Mouse (Mus musculus) frontal cortex, adult 2 months (tissue): ENCODE measurements around the gene Acsf2. TPM values are rescaled to one million over a fixed set of nuclear protein-coding genes. Genes with fewer than 3 reads are reported as not detected.

Source experiments
- DNase-seq, 2 experiments: peaks; one replicate each; pipeline ENCODE4 v3.0.0; 2022; ENCODE audit warnings: low spot score in 1 of 2; ENCODE audit errors: extremely low spot score in 1 of 2
- polyA plus RNA-seq: library from polyadenylated mRNA; depleted of rRNA; stranded (reverse); fragments of >200 nt; gene quantifications from 2 replicates; pipeline ENCODE4 v1.2.3, GENCODE M21; 2012

The Acsf2 gene
- polyA plus RNA-seq, 1 experiment: 17.0 TPM

DNA sequence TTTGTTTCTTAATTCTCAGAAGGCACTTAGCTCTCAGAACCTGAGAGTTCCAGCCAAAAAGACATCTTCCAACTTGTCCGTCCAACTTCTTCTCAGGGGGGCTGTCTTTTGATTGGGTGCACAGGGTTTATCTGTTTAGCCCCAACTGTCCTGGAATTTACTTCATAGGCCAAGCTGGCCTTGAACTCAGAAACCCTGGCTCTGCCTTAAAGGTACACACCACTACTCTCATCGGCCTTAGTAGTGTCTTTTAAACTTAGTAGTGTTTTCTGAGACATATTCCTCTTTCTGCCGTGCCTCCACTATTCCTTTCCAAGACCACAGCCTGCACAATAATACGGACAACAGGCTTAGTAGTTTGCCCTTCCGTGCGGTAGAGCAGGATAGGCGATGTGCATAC lies 1.2 kb downstream of the Acsf2 start:
- no peak for DNase-seq

DNA sequence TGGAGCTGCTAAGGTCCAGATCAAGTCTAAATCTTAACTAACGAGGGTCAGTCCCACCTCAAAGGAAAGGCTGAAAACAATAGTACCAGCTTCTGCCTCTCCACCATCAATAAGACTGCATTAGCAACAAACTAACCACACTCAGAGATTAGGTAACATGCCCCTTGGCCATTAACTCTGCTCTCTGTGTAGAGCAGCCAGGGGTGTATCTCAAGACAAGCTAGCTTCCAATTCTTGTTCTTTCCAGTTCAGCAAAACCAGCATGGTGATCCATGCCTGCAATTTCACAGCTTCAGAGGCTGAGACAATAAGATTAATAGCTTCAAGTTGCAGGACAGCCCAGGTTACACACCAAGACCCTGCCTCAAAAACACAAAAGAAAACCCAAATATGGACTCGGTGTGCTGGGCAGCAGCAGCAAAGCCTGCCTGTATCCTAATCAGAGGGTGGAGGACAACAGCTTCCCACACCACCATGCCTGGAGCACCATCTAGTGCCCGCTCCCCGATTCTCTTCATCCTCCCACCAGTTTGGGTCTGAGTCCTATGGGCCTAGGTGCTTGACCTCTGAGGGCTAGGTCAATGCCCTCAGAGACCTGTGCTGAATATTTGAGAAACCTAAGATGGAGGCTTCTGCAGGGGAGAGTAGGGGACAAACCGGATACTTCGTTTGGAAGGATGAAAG lies 3.1 kb downstream of the Acsf2 start:
- DNase-seq: no peak

DNA sequence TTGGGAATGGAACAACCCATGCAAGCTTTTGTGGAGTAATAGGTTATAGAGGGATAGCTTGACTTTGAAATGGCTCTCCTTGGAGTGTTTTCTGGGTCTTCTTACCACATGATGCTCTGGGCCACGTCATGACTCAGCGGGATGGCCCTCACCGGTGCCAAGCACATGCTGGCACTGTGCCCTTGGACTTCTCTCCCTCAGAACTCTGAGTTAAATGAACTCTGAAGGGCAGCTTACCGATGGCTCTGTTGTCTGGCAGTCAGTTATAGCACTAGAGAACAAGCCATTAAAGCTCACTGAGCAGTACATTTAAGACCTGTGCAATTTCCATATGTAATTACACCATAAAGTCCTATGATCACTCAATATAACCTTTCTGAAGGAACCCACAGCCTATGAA lies 4.4 kb downstream of the Acsf2 start:
- DNase-seq: no peak

DNA sequence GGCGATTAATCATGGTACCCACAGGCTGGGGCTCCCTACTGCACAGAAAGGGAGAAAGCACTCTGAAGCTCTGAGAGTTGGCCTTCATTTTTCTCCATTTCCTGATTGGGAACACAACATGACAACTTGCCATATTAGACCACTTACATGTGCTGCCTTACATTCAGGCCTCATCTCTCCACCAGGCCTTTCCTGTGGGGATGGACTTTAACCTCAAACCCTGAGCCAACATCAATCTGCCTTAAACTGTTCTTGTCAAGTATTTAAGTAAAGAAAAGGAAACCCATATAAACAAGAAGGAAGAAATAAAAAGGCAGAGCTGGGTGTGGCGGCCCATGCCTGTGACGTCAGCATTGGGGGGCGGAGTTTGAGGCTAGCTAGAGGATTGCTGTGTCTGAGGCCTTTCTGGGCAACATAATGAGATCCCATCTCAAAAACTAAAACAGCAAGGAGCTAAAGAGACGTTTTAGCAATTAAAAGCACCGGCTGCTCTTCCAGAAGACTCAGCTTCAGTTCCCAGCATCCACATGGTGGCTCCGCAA lies 5.3 kb downstream of the Acsf2 start:
- no peak for DNase-seq

DNA sequence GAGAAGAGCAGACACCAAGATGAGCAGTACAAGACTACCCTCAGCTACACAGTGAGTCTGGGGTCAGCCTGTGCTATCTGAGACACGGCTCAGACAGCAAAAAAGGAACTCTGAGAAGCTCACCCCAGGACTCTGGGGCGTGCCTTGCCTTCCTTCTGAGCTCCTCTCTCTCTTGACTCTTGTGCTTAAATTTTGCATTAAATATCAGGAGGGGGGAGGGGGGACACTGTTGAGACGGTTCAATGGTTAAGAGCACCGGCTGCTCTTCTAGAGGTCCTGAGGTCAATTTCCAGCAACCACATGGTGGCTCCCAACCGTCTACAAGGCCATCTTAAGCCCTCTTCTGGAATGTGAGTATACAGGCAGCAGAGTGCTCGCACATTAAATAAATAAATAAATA lies 14.2 kb downstream of the Acsf2 start:
- no peak for DNase-seq

DNA sequence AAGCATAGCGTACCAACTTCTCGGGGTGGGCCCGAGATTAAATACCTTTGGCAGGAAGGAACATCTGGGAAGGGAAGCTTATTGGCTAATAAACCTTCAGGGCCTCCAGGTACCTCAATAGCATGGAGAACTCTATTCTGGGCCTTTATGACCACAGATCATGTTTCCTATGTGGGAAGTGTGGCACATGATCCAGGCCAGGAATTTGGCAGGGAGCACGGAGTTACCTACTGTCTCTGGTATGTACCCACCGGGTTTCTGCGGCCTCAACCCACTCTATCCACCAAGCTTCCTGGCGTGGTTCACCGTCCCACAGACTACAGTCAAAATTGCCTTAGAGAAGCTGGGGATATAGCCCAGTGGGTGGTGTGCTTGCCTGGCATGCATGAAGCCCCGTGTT lies 16.6 kb downstream of the Acsf2 start:
- no peak for DNase-seq

DNA sequence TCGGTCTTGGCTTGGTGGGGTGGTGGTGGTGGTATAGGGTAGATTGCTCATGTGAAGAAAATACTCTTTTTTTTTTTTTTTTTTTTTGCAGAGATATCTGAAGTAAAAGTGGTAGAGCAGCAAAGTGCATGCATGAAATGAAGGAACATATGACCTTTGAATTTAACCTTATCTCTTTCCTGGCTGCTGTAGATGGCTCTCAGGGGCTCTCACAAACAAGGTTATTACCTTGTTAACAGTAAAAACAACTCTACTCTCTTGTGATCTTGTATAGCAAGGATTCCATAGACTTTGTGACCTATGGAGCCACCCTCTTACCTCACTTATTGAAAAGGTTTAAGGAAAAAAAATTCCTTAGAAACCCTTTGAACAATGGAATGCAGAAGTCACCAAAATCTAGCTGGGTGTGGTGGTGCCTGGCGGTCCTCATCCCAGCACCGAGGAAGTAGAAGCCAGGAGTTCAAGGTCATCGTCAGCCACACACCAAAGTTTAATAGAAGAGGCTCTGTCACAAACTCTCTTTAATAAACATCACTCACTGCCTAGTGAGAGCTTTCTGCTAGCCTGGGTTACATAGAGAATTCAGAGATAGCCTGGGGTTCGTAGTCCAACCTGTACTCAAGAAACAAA lies 21.4 kb downstream of the Acsf2 start:
- no peak for DNase-seq

DNA sequence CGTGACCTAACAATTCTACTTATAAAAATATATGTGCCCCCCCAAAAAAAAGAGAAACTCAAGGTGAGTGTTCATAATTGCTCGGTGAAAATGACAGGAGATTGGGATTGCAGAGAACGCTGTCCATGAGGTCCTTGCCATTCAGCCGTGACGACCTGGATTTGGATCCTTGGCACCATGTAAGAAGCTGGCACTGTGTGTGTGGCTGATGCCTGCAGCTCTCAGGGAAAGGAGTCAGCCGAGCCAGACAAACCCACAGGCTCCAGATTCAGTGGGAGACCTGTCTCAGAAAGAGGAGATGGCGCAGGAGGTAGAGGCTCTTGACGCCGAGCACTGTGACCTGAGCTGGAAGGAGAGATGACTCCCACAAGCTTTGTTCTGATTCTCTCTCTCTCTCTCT lies 25.3 kb downstream of the Acsf2 start:
- peak in 1 of 2 experiments; percentile 16 for DNase-seq

DNA sequence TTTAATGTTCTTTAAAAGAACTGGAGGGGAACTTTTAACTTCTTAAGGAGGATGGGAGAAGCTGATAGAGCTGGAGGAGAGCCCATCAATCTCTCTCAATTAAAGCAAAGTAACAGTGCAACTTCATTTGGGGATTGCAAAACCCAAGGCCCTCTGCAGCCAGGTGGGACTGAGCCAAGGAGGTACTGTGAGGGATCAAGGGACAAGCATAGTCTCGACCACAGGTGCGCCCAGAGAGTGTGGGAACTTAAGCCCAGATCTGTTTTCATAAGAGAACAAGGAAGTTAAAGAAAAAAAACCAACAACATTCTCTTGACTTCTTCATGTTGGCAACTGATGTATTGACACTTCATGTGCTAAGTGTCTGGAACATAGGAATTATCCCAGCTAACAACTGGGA lies 26.6 kb downstream of the Acsf2 start:
- no peak for DNase-seq

DNA sequence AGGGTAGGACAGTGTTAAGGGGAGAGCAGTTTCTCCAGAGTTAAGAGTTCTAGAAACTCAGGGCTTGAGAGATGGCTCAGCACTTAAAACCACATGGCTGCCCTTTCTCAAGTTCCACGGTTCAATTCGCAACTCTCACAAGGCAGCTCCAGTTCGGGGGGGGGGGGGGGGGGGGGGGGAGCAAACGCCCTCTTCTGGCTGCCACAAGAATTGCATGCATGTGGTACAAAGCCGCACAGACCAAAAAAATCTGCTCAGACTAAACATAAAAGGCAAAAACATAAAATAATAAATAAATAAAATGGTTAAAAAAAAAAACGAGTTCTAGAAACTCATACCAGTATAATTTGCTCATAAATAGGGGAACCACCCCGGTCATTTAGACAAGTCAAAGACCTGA lies 27.1 kb downstream of the Acsf2 start:
- no peak for DNase-seq

DNA sequence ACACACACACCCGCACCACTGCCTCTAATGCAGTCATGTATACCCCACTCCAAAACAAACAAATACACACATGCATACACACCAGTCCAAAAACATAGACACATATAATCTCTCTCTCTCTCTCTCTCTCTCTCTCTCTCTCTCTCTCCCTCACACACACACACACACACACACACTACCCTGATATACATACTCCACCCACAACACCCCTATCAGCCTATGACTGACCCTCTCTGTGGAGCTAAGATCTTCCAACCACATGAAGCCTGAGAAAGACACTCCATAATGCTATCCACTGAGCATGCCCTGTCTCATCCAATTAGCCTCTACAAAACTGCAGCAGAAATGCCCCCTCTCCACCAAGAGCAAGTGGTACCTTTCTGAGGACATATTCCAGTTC lies 29.8 kb downstream of the Acsf2 start:
- DNase-seq: no peak

DNA sequence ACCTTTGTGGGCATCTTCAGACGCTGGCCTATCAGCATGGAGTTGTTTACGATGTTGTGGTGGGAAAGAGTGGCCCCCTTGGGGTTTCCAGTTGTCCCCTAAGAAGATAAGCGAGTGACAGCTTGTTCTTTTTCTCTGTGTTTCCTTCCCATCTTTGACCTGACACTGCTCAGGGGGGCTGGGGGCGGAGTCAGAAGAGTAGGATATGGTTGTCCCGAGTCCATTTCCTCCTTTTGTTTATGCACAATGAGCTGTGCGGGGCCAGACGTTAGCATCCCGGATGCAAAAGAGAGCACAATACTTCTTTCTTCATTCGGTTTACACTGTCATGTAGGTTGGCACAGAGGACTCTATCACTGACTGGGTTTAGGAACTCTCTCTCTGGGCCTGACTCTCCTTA lies 31.1 kb downstream of the Acsf2 start:
- DNase-seq: no peak

DNA sequence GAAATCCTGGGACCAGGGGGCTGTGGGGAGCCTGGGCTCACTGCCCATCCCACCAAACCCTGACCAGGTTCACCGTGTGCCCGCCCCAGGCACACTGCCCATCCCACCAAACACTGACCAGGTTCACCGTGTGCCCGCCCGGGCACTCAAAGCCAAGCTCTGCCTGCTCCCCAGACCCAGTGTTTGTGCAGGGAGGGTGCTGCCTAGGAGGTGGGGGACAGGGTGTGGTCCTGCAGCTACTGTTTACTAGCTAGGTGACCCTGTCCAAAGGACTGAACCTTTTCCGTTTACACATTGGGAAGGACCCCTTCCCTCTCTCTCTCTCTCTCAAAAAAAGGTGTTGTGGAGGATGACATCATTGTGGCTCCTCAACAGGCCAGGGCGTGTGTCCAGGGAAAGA lies 34.3 kb downstream of the Acsf2 start:
- DNase-seq: no peak

DNA sequence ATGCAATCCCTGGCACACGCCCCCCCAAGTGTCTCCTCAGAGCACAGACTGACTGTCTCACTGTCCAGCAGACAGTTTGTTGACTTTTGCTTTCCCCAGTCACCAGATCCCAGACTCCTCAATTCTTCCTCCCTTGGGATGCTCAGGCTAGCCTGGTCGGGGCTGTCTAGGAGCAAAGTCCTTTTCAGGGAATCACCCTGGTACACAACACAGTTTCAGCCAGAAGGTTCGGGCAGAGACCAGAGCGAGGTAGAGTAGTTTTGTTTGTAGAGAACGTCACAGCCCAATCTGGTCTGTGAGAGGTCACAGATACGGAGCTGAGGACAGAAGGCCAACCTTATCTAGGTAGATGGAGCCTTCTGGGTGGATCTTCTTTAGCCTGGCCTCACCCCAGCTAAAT lies 35.1 kb downstream of the Acsf2 start:
- DNase-seq: no peak

DNA sequence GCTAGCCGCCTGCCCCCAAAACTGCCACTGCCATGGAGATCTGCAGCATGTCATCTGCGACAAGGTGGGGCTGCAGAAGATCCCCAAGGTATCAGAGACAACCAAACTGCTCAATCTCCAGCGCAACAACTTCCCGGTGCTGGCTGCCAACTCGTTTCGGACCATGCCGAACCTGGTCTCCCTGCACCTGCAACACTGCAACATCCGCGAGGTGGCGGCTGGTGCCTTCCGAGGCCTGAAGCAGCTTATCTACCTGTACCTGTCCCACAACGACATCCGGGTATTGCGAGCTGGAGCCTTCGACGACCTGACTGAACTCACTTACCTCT lies 36.6 kb downstream of the Acsf2 start:
- DNase-seq: no peak

DNA sequence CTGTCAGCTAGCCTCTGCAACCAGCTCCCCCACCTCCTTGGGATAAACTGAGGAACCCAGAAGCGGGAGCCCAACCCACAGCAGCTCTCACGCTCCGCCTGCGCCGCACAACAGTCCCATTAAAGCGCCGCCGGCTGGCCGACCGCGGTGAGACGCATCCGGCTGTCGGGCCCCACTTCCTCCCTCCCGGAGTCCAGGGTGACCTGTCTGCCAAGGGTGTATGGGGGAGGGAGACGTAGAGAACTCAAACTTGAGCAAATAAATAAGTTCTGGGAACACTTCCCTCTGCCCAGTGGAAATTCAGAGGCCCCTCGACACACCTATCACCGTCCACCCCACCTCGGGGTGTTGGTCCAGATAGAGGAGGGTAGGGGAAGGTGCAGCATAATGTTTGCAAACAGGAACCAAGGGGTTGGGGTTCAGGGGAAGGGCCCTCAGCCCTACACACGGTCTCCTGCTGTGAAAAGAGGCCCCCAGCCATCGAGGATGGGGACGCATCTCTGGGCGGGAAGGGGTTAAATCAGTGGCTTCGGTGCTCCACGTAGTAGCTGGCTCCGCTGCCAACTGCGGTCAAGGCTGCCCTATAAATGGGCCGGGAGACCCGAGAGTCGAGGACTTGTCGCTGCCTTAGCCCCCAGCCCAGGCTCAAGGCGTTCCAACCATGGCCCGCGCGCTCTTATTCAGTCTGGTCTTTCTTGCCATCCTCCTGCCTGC lies 37.1 kb downstream of the Acsf2 start, which contains the start of gene Chad:
TSS of gene Chad (plus strand) at position 611 of the 714 bp plus-strand sequence.
- DNase-seq: no peak

DNA sequence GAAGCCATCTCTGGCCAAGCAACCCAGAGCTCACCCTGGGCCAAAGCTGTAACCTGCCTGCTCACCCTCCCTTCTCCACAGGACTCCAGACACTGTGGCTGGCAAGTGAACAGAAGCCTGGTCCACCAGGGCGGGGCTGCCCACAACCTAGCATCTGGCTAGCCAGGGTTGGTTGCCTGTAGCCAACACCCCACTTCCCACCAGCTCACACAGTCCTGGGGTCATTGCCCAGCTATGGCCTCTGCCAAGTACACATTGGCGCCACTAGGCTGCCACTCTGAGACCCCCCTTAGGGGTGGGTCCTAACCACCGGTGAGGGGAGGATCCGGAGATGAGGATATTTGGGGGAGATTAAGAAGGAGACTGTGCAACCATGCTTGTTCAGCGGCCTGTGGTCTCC lies 37.9 kb downstream of the Acsf2 start:
- DNase-seq: no peak

DNA sequence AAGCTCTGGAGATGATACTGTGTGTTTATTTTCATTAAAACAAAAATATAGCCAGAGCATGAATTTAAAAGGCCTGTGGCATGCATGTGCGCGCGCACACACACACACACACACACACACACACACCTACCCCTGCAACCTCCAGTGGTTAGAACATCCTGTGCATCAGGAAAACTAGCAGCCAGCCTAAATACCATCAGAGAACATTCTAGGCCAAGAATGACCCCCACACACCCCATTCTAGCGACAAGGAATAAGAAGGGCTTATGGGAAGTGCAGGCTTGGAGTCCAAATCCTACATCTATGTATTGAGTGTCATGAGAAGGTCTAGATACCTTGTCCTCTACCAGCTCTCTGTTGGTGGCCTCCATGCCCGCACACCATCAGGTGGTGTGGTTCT lies 38.3 kb downstream of the Acsf2 start:
- no peak for DNase-seq

DNA sequence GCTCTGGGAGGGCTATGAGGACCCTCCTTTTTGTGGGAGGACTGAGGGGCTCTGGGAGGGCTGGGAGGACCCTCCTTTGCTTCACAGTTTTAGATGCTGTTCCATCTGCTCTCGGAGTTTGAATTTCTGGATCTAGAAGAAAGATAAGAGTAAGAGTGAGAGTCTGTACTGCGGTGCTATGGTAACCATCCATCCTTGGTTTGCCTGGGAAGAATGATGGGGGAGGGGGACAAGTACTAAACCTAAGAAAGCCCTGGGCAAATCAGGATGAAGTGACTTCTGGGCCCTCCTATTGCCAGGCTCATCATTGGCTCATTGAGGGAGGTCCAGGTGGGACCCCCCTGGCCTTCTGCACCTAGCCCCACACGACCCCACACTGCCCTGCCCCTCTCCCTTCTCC lies 43.4 kb downstream of the Acsf2 start:
- no peak for DNase-seq

DNA sequence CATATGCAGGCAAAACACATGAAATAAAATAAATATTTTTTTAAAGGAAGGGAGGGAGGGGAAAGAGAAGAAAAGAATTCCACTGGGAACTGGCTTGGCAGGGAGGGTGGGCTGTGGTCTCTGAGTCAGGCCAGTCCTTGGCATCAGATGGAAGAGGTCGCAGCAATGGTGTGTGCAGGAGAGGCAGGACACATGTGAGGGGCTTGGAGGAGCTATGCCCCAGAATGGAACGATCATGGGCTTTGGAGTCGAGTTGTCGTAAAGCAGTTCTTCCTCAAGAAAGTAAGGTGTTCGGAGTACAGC lies 51.3 kb downstream of the Acsf2 start:
- DNase-seq: no peak

DNA sequence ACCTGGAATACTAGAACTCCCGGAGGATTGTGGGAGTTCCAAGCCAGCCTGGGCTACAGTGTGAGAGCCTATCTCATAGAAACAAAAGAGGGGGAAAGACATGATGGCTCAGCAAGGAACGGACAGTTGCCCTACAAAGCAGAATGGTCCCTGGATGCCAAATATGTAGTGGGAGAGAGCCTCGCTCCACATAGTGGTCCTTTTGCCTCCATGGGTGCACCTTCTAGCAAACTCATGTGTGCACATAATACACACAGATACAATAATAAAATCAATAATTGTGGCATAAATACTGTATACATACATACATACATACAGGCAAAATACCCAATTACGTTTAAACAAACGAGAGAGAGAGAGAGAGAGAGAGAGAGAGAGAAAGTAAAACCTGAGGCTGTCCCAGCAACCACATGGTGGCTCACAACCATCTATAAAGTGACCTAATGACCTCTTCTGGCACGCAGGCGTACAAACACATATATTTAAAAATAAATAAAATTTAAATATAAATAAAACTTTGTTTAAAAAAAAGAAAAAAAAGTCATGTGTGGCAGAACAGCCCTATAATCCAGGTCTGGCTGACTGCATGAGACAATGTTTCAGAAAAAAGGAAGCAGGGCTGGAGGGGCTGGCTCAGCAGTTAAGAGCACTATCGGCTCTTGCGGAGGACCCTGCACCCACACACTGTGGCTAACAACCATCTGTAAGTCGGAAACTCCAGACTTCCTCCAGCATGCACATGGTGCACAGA lies 51.8 kb downstream of the Acsf2 start:
- DNase-seq: peak in 1 of 2 experiments; percentile 40
